Mouse (Mus musculus) splenic B cell, adult 2 months (primary cell): ENCODE data around the gene Gpcpd1.

ENCODE experiments used
- DNase-seq: peaks from one replicate; pipeline ENCODE4 v3.0.0-alpha.2; 2011; ENCODE audit warnings: low read depth, low spot score
- H3K27me3 ChIP-seq: 2 replicates; pipeline ENCODE4 v1.6.1; 2012; ENCODE audit warnings: mild to moderate bottlenecking, low read length, moderate library complexity, mixed read lengths; ENCODE audit not compliant: control insufficient read depth, poor library complexity, insufficient read depth, severe bottlenecking
- H3K36me3 ChIP-seq: 2 replicates; pipeline ENCODE4 v1.6.1; 2012; ENCODE audit warnings: mild to moderate bottlenecking, low read length, moderate library complexity, mixed read lengths; ENCODE audit not compliant: control insufficient read depth, poor library complexity, insufficient read depth, severe bottlenecking

Gpcpd1 gene

DNA sequence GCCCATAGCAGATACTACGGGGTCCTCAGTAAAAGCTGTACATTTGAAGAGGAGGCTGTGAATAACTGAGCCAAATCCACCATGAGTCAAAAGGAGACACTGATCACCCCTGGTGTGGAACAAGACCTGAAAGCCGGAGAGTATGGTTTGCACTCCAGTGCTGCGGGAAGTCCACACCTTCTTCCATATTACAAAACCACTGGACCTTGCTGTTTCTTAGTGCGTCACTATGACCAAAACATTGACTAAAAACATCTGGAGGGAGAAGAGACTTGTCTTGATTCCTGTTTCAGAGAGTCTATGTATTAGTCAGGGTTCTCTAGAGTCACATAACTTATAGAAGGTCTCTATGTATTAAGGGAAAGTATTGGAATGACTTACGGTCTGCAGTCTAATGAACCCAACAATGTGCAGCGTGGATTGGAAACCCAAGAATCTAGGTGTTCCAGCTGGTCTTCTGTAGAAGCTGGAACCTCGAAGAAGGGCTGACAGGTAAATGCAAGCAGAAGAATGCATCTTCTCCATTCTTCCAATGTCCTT is at the start of gene Gpcpd1:
Gene Gpcpd1, minus strand, starts transcription at position 490 of the 540 bp plus-strand sequence.
- Histone ChIP-seq H3K27me3 (no peaks in the 10 kb centered on the region), H3K36me3 (no peaks in the 10 kb centered on the region)
- DNase-seq: no peak

DNA sequence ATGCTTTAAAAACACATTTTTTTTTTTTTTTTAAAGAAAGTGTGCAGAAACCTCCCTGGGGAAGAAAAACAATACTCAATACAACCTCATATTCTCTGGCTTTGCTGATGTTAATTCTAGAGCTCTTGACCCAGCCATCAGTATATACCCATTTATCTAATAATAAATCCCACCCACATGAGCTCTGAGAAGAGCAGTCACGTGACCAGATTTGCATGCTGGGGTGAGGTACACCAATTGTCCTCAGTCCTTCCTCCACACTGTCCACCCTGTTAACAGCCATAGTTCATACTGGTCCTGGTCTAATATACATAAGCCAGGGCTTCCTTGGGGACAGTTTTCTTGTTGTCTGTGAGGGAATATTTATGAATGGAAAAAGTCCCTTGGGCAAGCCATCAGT is 49.0 kb upstream of the Gpcpd1 start:
- H3K36me3 ChIP-seq: no peaks in the 10 kb centered on the region
- no peaks in the 10 kb centered on the region for H3K27me3 ChIP-seq
- peak; percentile 32 for DNase-seq

DNA sequence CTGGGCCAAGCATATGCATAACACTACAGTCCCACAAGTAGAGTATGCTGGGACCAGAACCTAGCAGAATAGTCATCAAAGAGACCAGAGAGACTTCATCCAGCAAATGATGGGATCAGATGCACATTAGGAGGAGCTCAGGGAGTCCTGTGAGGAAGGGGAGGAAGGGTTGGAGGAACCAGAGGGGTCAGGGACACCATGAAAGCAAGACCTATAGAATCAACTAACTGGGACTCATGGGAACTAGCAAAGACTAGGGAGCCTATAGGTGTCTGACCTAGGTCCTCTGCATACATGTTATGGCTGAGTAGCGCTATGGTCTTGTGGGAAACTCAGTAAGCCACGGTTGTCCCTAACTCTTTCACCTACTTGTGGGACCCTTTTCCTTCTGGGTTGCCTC is 41.1 kb upstream of the Gpcpd1 start:
- H3K36me3 ChIP-seq: no peaks in the 10 kb centered on the region
- H3K27me3 ChIP-seq: no peaks in the 10 kb centered on the region
- no peak for DNase-seq

DNA sequence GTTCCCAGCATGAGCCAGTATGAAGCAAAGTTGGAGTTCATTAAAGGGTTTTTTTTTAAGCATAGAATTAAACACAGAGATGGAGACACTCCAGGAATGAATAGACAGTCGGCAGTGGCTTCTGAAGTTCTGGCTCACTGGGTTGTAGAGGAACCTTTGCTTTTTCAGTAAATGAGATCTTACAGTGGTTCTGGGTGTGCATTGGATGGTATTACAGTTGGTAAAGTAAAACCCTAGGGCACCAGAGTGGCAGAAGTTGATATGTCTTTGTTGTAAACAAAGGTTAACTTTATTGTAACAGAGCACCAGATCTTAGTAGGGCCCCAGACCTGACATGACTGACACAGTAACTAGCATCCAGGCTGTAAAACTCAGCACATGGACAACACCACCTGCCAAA is 35.6 kb upstream of the Gpcpd1 start:
- Histone ChIP-seq H3K36me3 (no peaks in the 10 kb centered on the region), H3K27me3 (no peaks in the 10 kb centered on the region)
- DNase-seq: no peak

DNA sequence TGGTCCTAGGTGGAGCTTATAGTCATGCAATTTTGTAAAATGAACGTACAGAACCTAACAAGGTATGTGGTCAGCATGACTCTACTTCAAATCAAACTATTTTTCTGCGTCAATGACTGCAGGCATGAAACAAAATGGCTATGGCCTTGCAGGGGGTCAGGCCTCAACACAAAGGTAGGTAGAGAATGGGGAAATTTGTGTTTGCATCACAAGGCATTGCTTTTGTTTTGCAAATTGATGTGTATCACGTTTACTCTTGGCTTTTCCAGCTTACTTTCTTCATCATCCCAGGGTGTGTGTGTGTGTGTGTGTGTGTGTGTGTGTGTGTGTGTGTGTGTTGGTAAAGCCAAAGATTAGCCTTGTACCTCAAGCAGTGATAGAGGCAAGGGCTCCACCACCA is 30.2 kb upstream of the Gpcpd1 start:
- DNase-seq: no peak
- Histone ChIP-seq H3K27me3 (no peaks in the 10 kb centered on the region), H3K36me3 (no peaks in the 10 kb centered on the region)

DNA sequence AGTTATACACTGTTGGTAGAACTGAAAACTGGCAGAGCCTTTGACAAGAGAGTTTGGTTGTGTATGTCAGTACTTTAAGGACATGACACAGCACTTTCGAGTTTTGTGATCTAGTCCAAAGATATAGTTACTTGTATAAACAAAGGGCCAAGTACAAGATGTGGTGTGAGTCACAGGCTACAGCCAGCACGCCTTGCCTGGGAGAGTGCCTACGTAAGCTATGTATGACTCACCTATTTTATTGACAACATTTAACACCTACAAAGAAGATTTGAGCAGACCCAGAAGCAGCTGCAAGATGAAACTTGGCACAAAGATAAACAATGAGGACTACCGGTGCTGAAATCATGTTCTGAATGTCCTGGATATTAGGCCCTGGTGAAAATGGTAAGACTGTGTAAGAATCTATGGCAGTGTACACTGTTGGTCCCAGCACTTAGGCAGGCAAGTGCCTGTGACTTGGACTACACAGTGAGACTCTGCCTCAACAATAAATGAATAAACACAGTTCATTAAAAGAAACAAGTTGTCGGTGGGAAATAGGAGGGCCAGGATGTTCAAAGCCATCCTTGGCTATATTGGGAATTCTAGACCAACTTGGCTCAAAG is 26.2 kb upstream of the Gpcpd1 start:
- Histone ChIP-seq H3K36me3 (no peaks in the 10 kb centered on the region), H3K27me3 (no peaks in the 10 kb centered on the region)
- no peak for DNase-seq

DNA sequence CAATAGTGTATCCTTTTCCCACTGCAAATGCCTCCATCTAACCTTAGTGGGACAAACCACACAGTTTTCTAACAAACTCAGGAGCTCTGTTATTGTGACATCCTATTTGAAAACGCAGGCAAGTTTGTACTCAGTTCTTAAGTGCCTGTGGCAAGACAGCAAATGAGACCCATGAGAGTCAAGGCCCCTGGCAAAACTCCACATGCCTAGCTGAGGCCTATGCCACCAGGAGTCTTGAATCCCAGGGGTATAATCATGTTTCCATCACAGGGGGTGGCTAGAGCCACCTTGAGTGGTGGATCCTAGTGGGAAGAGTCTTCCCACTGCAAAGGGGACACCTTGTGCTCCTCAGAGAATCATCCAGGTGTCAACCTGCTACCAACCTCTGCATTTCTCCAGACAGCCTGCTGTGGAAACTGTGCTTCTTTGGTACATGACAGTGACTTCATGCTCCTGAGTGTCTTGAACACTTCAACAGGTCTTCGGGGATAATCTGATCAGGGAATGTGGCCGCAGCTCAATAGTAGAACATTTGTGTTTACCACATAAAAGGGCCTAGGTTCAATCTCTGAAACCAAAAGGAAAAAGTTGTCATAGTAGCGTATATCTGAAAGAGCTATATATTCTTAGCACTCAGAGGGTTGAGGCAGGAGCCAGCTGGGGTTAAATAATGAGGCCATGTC is 24.2 kb upstream of the Gpcpd1 start:
- H3K27me3 ChIP-seq: no peaks in the 10 kb centered on the region
- DNase-seq: no peak

DNA sequence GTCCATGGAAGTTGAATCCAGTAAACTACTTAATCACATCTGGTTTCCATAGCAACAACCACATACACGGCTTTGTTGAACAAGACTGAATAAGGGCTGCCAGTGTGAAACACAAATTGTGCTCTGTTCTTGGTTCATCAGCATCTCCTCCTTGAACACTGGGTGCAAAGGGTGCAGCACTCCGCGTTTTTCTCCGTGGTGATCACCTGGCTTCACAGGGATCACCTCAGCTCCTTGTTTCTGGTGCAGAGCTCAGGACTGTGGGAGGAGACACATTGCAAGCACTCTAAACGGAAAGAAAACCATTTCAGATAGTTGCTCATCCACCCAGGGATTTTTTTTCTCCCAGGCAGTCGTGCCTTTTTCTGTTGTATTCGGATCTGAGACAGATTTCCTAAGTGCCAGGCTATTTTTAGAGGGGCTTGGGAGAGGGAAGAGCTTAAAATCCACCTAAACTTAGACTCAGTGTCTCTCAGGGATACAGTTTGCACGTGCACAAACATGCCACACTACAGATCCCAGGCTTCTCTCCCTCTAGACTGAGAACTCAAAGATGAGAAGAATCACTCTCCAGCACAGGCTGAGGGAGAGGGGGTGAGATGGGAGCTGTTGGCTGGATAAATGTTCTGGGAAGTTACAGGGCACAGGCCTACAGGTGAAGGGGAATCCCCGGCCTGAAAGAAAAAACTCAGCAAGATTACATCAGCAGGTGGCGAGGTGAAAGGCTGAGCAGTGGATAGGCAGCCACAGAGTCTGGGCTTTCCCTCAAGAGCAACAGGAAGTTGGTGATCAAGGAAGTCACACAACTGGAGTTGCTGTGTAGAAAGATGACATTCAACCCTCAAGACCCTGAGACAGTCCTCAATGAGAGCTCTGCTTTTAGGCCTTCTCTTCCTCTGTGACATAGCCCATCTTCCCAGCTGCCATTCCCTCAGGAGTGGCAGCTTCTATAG is 19.9 kb upstream of the Gpcpd1 start:
- H3K27me3 ChIP-seq: no peaks in the 10 kb centered on the region
- peak; percentile 80 for DNase-seq
- H3K36me3 ChIP-seq: no peaks in the 10 kb centered on the region

More for the DNA sequence above, 24.2 kb upstream of the Gpcpd1 start:
- H3K36me3 ChIP-seq: no peaks in the 10 kb centered on the region

DNA sequence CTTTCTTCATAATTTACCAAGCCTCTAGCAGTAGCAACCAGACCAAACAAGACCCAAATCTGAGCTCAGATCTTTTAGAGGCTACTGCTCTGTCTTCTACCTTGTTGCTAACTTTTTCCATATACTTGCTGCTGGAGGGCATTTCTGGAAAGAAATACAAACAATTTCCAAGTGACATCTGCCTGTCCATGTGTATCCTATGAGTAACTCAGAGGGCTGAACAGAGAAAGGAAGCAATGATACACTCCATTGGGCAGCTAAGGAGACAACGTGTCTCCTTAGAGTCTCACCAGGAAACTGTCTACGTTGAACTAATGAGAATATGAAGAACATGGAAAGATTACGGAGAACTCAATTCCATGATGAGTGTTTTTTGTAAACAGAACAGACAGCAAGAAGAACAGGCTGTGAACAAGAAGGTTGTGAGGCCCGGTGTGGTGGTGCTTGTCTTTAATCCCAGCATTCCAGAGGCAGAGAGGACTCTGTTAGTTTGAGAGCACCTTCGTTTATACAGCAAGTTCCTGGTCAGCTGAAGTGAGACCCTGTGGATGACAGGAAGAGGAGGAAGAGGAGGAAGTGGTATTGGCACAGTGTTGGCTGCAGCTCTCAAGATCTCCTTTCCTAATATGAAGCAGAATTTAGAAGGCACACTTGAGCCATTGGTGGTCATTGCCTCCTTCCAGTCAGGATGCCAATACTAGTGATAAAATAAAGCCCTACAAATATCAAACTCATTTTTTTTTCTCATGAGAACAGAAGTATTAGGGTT is 18.4 kb upstream of the Gpcpd1 start:
- H3K27me3 ChIP-seq: no peaks in the 10 kb centered on the region
- no peak for DNase-seq
- no peaks in the 10 kb centered on the region for H3K36me3 ChIP-seq

DNA sequence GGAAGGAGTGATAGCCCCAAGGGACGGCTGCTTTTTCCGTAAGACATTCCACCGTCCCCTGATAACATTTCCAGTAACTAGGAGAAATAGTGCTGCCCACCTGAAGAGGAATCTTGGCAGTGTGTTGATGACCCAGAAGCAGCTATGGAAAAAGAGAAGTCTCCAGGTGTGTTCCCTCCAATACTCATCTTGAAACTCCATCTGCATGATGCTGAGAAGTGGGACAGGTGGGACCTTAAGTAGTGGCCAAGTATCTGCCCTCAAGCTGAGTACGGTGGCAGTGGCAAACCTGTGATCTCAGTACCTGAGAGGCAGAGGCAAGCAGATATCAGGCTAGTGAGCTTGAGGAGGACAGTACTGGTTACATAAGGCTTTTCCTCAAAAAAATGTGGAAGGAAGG is 17.4 kb upstream of the Gpcpd1 start:
- no peaks in the 10 kb centered on the region for H3K27me3 ChIP-seq
- no peak for DNase-seq
- no peaks in the 10 kb centered on the region for H3K36me3 ChIP-seq

DNA sequence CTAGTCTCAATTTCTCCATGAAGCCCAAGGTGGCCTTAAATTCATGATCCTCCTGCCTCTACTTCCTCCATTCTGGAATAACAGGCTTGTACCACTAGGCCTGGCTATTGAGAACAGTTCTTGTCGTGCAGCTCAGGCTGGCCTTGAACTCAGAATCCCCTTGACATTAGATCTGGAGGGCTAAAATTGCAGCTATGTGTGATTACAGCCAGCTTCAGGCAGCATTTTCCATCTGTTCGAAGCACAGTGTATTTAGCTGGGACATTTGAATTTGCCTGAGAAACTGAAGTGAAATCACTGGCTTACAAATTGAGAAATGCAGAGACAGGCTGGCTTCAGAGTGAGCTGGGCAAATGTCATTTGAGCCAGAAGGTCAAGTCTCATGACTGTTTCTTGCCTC is 16.2 kb upstream of the Gpcpd1 start:
- Histone ChIP-seq H3K27me3 (no peaks in the 10 kb centered on the region), H3K36me3 (no peaks in the 10 kb centered on the region)
- DNase-seq: no peak

DNA sequence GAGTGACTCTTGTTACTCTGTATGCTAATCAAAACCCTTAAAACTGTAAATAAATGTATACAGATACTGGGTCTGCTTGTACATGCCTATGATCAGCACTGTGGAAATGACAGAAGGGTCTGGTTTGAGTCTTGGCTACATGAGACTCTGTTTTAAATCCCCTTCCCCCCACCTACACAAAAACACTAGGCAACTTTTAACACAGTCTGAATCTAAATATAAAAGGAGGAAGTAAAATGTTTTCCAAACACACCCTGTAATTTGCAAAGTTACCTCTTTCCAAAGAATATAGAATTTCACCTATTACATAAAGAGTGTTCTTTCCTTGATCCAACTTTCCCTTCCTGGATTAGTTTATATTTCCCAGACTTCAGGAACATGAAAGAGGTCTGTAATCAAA is 14.2 kb upstream of the Gpcpd1 start:
- Histone ChIP-seq H3K27me3 (no peaks in the 10 kb centered on the region), H3K36me3 (no peaks in the 10 kb centered on the region)
- peak; percentile 58 for DNase-seq

DNA sequence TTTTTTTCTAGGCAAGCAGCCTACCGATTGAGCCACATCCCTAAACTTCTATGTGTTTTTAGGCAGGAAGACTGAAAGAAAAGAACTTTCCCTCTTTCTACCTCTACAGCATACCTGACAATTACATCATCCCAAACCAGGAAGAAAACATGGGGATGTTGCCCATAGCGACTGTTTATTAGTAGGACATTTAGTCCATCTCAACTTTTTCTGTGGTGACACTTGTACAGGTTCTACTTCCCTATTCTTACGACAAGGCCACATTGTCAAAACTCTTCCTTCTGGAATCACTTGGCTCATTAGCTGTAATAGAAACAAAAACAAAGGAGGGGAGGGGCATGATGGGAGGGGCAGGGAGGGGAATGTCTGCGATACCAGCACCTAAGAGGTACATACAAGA is 12.6 kb upstream of the Gpcpd1 start:
- Histone ChIP-seq H3K36me3 (no peaks in the 10 kb centered on the region), H3K27me3 (no peaks in the 10 kb centered on the region)
- DNase-seq: peak; percentile 58

DNA sequence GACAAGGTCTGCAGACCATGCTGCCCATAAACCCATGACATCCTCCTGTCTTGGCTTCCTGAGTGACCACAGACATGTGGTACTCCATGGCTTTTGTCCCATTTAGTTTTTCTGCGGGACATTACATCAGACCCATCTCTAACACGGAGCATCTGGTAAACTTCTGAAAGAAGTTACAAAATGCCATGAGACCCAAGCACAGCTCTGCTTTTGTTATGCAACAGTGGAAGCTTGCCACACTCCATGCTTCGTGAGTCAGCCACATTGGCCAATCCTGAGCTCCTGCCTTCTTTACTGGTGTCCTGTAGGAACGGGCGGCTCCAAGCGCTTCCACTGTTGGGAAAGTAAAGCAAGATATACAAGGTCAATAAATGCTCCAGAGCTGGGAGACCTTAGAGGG is 11.6 kb upstream of the Gpcpd1 start:
- DNase-seq: no peak
- no peaks in the 10 kb centered on the region for H3K36me3 ChIP-seq

More for the DNA sequence above, 11.6 kb upstream of the Gpcpd1 start:
- H3K27me3 ChIP-seq: no peaks in the 10 kb centered on the region
